Mouse (Mus musculus): ENCODE data around the gene Rpl29. TPM values are rescaled to one million over a fixed set of nuclear protein-coding genes. Genes with fewer than 3 reads are reported as not detected.

Gene Rpl29
- polyA plus RNA-seq, 1 experiment from 2014 or later = 1,315 TPM

DNA sequence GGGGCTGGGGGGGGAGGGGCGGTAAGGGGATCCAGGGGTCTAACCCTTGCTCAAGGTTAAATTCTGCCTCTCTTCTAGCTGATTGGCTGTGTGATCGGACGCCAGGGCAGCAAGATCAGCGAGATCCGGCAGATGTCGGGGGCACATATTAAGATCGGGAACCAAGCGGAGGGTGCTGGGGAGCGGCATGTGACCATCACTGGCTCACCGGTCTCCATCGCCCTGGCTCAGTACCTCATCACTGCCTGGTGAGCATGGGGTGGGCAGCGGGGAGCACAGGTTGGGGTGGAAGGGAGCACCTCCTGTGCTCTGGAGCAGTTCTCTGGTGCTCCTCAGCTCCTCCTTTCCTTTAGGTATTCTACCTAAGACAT, 33.2 kb downstream of the Rpl29 start:
- Histone ChIP-seq H3K4me3 (ENCODE audit: low read depth, low read length) (no peak overlapping the region), H3K27me3 (replicated peaks; ENCODE audit: control insufficient read depth, insufficient read depth, low read length) (no peaks in the 10 kb centered on the region), H3K9me3 (ENCODE audit: control insufficient read depth, low read length) (no peaks in the 10 kb centered on the region), H3K27ac (ENCODE audit: low read depth) (no peak overlapping the region), H3K9ac (ENCODE audit: low read length) (no peak overlapping the region), H3K4me2 (ENCODE audit: low read length) (no peak overlapping the region), H3K36me3 (ENCODE audit: control insufficient read depth, insufficient read depth, low read length) (peaks cover 41% of the 10 kb centered on the region), H3K4me1 (replicated peaks; ENCODE audit: control insufficient read depth, insufficient read depth, low read length) (peaks cover 7% of the 10 kb centered on the region; the same call in 1 of the 2 replicates)
- ATAC-seq (replicated peaks; ENCODE audit: low FRiP score, low TSS enrichment, low read depth) = no peak
- 97% methylated on average over 12 of the region's 12 CpGs for WGBS
- no peak for DNase-seq (ENCODE audit: low spot score)

DNA sequence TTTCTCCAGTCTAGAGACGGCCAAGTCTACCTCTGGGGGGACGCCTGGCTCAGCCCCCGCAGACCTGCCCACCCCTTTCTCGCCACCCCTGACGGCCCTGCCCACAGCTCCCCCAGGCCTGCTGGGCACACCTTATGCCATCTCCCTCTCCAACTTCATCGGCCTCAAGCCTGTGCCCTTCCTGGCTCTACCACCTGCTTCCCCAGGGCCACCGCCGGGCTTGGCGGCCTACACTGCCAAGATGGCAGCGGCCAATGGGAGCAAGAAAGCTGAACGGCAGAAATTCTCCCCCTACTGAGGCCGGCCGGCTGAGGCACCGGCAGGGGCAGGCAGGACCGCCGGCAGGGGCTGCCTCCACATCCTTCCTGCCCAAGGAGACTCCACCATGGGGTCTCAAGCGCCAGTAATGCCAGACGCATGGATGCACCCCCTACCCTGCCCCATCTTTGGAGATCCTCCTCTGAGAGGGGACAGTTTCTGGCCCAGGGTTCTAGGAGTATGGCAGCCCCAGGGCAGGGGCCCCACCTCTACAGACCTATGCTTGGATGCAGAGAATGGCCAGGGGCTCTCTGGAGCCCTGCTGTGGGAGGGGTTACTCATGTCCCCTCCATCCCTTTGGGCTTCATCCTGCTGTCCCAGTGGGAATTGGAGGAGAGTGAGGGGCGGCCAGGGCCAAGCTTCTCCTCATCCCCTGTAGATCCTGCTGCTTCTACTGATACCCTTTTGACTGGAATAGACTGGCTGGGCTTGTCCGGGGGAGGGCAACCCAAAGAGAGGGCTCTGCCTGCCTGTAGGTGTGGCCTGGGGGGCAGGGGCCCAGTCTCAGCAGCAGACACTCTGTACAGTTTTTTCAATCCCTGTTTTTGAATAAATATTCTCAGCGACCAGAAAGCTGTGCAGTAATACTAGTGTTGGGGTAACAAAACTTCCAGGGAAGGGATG, 34.1 kb downstream of the Rpl29 start:
- WGBS = 80% methylated on average over 21 of the region's 21 CpGs
- no peak for ATAC-seq (replicated peaks; ENCODE audit: low FRiP score, low TSS enrichment, low read depth)

DNA sequence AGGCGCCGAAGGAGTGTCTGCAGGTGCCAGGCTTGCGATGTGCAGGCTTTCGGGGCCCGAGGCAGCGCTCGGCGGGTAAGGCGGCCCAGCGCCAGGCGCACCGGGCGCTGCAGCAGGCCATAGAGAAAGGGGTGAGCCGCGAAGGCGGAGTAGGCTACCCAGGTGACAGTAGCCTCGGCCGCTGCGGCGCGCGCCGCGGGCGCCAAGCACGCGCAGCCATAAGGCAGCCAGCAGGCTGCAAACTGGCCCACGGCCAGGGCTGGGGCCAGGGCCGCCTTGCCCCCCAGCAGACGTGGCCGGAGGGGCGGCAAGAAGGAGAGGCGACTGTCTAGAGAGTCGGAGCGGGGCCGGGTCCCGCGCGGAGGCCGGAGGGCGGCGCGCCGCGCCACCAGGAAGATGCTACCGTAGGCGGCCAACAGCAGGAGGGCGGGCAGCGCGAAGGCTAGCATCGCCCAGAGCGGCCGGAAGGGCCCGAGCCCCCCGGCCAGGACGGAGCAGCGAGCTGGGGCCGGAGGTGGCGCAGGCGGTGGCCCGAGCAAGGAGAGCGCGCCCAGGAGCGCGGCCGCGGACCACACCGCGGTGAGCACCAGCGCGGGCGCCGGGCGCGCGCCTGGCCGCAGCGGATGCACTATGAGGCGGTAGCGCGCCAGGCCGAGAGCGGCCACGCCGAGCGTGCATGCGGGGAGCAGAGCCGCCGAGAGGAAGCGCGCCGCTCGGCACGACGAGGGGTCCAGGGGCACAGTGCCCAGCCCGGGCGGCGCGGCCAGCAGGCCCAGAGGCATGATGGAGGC, 35.7 kb downstream of the Rpl29 start:
- H3K4me1 ChIP-seq (replicated peaks; ENCODE audit: control insufficient read depth, insufficient read depth, low read length) = peaks cover 3% of the 10 kb centered on the region; the same call in 1 of the 2 replicates
- H3K36me3 ChIP-seq (ENCODE audit: control insufficient read depth, insufficient read depth, low read length) = peaks cover 36% of the 10 kb centered on the region
- ATAC-seq (replicated peaks; ENCODE audit: low FRiP score, low TSS enrichment, low read depth) = peak; percentile 68
- peak overlapping the region; percentile 54 for H3K4me3 ChIP-seq (ENCODE audit: low read depth, low read length)
- 2% methylated on average over 87 of the region's 99 CpGs for WGBS
- DNase-seq (ENCODE audit: low spot score) = peak; percentile 79
- H3K27ac ChIP-seq (ENCODE audit: low read depth) = no peak overlapping the region
- peak overlapping the region; percentile 96 for H3K4me2 ChIP-seq (ENCODE audit: low read length)
- no peaks in the 10 kb centered on the region for H3K27me3 ChIP-seq (replicated peaks; ENCODE audit: control insufficient read depth, insufficient read depth, low read length)
- H3K9ac ChIP-seq (ENCODE audit: low read length) = peak overlapping the region; percentile 56
- H3K9me3 ChIP-seq (ENCODE audit: control insufficient read depth, low read length) = no peaks in the 10 kb centered on the region

More for the DNA sequence above, 34.1 kb downstream of the Rpl29 start:
- no peak for DNase-seq (ENCODE audit: low spot score)
- no peaks in the 10 kb centered on the region for H3K27me3 ChIP-seq (replicated peaks; ENCODE audit: control insufficient read depth, insufficient read depth, low read length)
- no peaks in the 10 kb centered on the region for H3K9me3 ChIP-seq (ENCODE audit: control insufficient read depth, low read length)
- H3K36me3 ChIP-seq (ENCODE audit: control insufficient read depth, insufficient read depth, low read length) = peaks cover 38% of the 10 kb centered on the region
- H3K27ac ChIP-seq (ENCODE audit: low read depth) = no peak overlapping the region
- H3K4me3 ChIP-seq (ENCODE audit: low read depth, low read length) = no peak overlapping the region
- H3K4me2 ChIP-seq (ENCODE audit: low read length) = no peak overlapping the region
- no peak overlapping the region for H3K9ac ChIP-seq (ENCODE audit: low read length)
- peaks cover 3% of the 10 kb centered on the region; the same call in 1 of the 2 replicates for H3K4me1 ChIP-seq (replicated peaks; ENCODE audit: control insufficient read depth, insufficient read depth, low read length)

DNA sequence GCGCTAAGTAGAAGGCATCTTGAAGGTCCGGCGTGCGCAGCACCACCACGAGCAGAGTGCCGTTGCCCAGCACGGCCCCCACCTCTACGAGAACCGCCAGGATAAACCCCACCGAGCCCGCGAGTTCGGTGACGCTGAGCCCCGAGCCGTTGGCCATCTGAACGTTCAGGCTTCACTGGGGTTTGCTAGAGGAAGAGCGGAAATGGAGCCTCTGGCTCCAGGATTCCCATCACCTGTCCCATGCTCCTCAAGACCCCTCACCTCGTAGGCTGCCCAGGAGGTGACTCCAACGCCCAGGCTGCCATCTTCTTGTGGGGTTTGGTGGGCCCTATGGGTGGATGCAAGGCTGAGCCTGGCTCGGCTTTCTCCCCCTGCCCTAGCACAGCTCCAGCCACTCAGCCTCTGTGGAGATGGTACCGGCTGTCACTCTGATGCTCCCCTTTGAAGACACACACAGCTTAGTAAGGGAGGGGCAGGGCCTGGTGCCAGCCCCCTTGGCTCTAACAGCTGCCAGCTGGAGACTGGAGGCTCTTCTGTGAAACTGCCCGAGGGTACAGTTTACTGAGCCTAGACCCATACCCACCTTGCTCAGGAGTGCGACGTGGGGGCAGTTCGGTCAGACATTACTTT, 36.4 kb downstream of the Rpl29 start, which contains the start of gene Gpr62:
Gene Gpr62, minus strand, starts transcription at position 368 of the 630 bp plus-strand sequence.
- peak within 1 kb of the TSS; percentile 56 for H3K9ac ChIP-seq (ENCODE audit: low read length)
- peak within 1 kb of the TSS; percentile 96 for H3K4me2 ChIP-seq (ENCODE audit: low read length)
- H3K9me3 ChIP-seq (ENCODE audit: control insufficient read depth, low read length) = no peaks in the 10 kb centered on the region
- H3K36me3 ChIP-seq (ENCODE audit: control insufficient read depth, insufficient read depth, low read length) = peaks cover 28% of the 10 kb centered on the region
- WGBS = 35% methylated on average over 26 of the region's 26 CpGs
- no peak for ATAC-seq (replicated peaks; ENCODE audit: low FRiP score, low TSS enrichment, low read depth)
- no peak within 1 kb of the TSS for H3K27ac ChIP-seq (ENCODE audit: low read depth)
- peaks cover 3% of the 10 kb centered on the region; the same call in 1 of the 2 replicates for H3K4me1 ChIP-seq (replicated peaks; ENCODE audit: control insufficient read depth, insufficient read depth, low read length)
- H3K27me3 ChIP-seq (replicated peaks; ENCODE audit: control insufficient read depth, insufficient read depth, low read length) = no peaks in the 10 kb centered on the region
- H3K4me3 ChIP-seq (ENCODE audit: low read depth, low read length) = peak within 1 kb of the TSS; percentile 54
- DNase-seq (ENCODE audit: low spot score) = no peak

DNA sequence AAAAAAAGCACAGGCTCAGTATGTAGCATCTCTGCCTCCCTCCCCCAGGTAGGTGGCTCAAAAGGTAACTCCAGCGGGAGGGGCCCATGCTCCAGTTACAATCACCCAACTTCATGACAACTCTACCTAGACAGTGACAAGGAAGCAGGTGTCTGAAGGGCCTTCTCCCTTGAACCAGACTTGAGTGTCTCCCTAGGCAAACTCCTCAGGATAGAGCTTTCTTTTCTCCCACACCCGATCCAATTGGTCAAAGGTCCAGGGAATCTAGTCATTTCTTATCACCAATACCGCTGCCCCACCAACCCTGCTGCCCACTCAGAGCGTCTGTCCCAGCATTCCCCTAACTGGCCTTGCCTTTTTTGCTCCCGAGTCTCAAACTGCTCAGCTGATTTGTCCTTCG, 37.5 kb downstream of the Rpl29 start:
- Histone ChIP-seq H3K36me3 (ENCODE audit: control insufficient read depth, insufficient read depth, low read length) (peaks cover 21% of the 10 kb centered on the region), H3K9me3 (ENCODE audit: control insufficient read depth, low read length) (no peaks in the 10 kb centered on the region), H3K27me3 (replicated peaks; ENCODE audit: control insufficient read depth, insufficient read depth, low read length) (no peaks in the 10 kb centered on the region), H3K9ac (ENCODE audit: low read length) (no peak overlapping the region), H3K4me1 (replicated peaks; ENCODE audit: control insufficient read depth, insufficient read depth, low read length) (peaks cover 6% of the 10 kb centered on the region; the same call in 1 of the 2 replicates), H3K4me3 (ENCODE audit: low read depth, low read length) (no peak overlapping the region), H3K4me2 (ENCODE audit: low read length) (no peak overlapping the region), H3K27ac (ENCODE audit: low read depth) (no peak overlapping the region)
- 88% methylated on average over 6 of the region's 6 CpGs for WGBS
- no peak for ATAC-seq (replicated peaks; ENCODE audit: low FRiP score, low TSS enrichment, low read depth)
- DNase-seq (ENCODE audit: low spot score) = no peak

DNA sequence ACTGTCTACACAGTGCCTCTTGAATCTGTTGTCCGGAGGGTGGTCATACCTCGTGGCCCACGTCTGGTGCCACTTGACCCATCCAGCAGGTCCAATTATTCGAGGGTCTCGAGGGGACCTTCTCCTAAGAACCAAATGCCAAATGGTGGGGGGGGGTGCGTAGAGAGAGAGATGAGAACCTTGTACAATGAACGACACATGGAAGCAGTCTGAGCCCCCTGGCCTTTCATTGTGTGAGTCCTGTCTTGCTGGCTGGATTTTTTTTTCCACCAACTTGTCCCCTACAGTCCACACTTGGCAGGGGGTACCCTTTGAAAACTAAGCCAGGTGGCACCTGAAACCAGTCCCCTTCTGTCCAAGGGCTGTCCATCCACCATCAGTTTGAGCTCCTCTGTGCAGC, 38.5 kb downstream of the Rpl29 start:
- no peak overlapping the region for H3K4me2 ChIP-seq (ENCODE audit: low read length)
- H3K36me3 ChIP-seq (ENCODE audit: control insufficient read depth, insufficient read depth, low read length) = peaks cover 11% of the 10 kb centered on the region
- no peak overlapping the region for H3K9ac ChIP-seq (ENCODE audit: low read length)
- H3K4me3 ChIP-seq (ENCODE audit: low read depth, low read length) = no peak overlapping the region
- WGBS = 90% methylated on average over 7 of the region's 7 CpGs
- no peak for ATAC-seq (replicated peaks; ENCODE audit: low FRiP score, low TSS enrichment, low read depth)
- DNase-seq (ENCODE audit: low spot score) = no peak
- H3K27me3 ChIP-seq (replicated peaks; ENCODE audit: control insufficient read depth, insufficient read depth, low read length) = no peaks in the 10 kb centered on the region
- H3K4me1 ChIP-seq (replicated peaks; ENCODE audit: control insufficient read depth, insufficient read depth, low read length) = peaks cover 13% of the 10 kb centered on the region; the same call in 1 of the 2 replicates
- H3K27ac ChIP-seq (ENCODE audit: low read depth) = no peak overlapping the region
- H3K9me3 ChIP-seq (ENCODE audit: control insufficient read depth, low read length) = no peaks in the 10 kb centered on the region

DNA sequence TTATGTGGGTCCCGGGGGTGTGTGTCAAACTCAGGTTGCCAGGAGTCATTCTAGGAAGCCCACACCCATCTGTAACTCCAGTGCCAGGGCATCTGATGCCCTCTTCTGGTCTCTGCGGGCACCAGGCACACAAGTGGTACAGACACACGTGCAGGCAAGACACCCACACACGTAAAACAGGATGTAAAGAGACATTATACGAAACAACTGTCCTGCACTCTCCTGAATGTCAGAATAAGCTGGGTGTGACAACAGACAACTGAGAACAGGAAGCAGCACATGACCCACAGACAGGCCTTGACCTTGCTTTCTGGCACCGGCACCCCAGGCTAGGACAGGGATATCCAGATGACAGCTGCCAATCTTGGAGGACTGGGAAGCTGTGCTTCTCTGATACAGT, 40.1 kb downstream of the Rpl29 start:
- H3K9ac ChIP-seq (ENCODE audit: low read length) = no peak overlapping the region

DNA sequence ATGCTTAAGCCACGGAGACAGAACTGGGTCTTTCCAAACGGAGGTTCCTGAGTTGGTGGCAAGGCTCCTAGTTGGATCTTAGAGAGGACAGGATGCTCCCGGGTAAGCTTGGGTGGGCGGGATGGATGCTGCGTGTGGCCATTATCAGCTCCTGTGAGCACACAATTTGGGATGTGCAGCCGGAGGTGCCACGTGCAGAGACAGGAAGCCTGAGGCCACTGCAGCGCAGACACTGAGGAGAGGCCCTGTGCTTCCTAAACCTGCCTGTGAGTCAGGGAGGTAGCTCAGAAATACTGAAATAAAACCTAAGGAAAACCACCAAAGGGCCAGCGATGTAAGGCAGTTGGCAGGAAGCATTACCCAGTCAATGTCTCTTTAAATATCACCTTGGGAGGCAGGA, 40.5 kb downstream of the Rpl29 start:
- DNase-seq (ENCODE audit: low spot score) (no peak), ATAC-seq (replicated peaks; ENCODE audit: low FRiP score, low TSS enrichment, low read depth) (no peak)
- Histone ChIP-seq H3K4me3 (ENCODE audit: low read depth, low read length) (no peak overlapping the region), H3K9ac (ENCODE audit: low read length) (no peak overlapping the region), H3K27ac (ENCODE audit: low read depth) (no peak overlapping the region), H3K27me3 (replicated peaks; ENCODE audit: control insufficient read depth, insufficient read depth, low read length) (no peaks in the 10 kb centered on the region), H3K4me2 (ENCODE audit: low read length) (no peak overlapping the region), H3K36me3 (ENCODE audit: control insufficient read depth, insufficient read depth, low read length) (no peaks in the 10 kb centered on the region), H3K4me1 (replicated peaks; ENCODE audit: control insufficient read depth, insufficient read depth, low read length) (peaks cover 13% of the 10 kb centered on the region; the same call in 1 of the 2 replicates), H3K9me3 (ENCODE audit: control insufficient read depth, low read length) (no peaks in the 10 kb centered on the region)
- 71% methylated on average over 9 of the region's 9 CpGs for WGBS

More for the DNA sequence above, 40.1 kb downstream of the Rpl29 start:
- H3K4me2 ChIP-seq (ENCODE audit: low read length) = no peak overlapping the region
- H3K4me1 ChIP-seq (replicated peaks; ENCODE audit: control insufficient read depth, insufficient read depth, low read length) = peaks cover 13% of the 10 kb centered on the region; the same call in 1 of the 2 replicates
- H3K27me3 ChIP-seq (replicated peaks; ENCODE audit: control insufficient read depth, insufficient read depth, low read length) = no peaks in the 10 kb centered on the region
- DNase-seq (ENCODE audit: low spot score) = no peak
- H3K9me3 ChIP-seq (ENCODE audit: control insufficient read depth, low read length) = no peaks in the 10 kb centered on the region
- H3K36me3 ChIP-seq (ENCODE audit: control insufficient read depth, insufficient read depth, low read length) = no peaks in the 10 kb centered on the region
- H3K4me3 ChIP-seq (ENCODE audit: low read depth, low read length) = no peak overlapping the region
- no peak for ATAC-seq (replicated peaks; ENCODE audit: low FRiP score, low TSS enrichment, low read depth)
- WGBS = 70% methylated on average over 6 of the region's 6 CpGs
- H3K27ac ChIP-seq (ENCODE audit: low read depth) = no peak overlapping the region
